Mouse (Mus musculus) testis, postnatal 10 days (tissue): ENCODE measurements at regions not wholly inside any gene's neighbourhood (a gene's known extent, or its start where the extent isn't known, plus 50 kb on each side); places are given as distances from the start of the nearest gene placed in this dataset.
"Not testable (repeated sequence)": the region's sequence is repeated elsewhere in the genome, so short reads cannot be mapped to it uniquely, and the experiment has no call there.

Experiments used
- DNase-seq: peaks from one replicate; pipeline ENCODE4 v3.0.0; 2021; ENCODE audit warnings: low spot score

DNA sequence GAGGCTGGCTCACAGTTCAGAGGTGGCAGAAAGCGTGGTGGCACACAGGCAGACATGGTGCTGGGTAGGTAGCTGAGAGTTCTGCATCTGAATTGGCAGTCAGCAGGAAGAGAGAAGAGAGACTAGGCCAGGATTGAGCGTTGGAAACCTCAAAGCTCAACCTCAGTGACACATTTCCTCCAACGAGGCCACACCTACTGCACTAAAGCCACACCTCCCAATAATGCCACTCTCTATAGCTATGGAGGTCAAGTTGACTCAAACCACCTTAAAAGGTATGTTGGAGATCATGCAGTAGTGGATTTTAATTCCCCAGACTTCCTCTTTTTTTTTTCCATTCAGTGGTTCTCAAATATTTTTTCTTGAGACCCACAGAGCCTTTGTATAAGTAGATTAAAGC lies 57.1 kb downstream of the Ccdc54 start:
- DNase-seq = no peak

DNA sequence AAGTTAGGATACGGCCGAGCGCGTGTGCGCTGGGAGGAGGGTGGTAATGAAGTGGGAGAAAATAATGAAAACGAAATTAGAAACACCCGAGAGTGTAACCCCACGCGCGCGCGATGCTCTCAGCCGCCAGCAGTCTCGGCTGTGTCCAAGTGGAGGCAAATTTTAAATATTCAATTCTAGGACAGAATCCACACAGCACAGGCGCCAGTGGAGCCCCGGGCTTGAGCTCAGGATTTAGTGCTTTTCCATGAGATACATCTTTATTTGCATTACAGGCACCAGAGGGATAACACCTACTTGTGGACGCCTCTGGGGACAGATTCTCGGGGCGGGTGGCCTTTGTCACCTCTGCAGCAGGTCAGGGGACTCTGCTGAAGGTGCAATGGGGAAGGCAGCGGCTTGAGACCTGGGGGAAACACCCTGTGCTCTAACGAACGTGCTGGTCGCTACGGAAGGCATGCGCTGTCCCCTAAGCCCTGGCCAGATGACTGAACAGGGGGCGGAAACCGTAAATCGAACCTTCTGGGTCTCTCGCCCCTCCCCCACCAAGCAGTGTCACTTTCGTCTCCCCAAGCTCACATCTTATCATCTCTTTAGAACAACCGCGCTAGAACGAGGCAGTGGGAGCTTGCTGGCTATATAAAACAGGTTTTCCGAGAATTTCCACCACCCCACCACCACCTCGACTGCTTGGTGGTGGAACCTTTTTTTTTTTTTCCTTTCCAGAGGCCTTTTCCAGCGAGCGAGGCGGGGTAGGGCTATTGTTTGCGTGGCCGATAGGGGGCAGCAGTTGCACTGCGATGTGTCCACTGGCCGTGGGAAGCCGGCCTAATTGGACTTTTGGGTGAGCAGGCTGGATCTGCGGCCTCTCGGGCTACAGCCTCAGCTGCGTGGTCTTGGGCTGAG lies 61.2 kb downstream of the Ccdc54 start:
- DNase-seq = peak; percentile 94

DNA sequence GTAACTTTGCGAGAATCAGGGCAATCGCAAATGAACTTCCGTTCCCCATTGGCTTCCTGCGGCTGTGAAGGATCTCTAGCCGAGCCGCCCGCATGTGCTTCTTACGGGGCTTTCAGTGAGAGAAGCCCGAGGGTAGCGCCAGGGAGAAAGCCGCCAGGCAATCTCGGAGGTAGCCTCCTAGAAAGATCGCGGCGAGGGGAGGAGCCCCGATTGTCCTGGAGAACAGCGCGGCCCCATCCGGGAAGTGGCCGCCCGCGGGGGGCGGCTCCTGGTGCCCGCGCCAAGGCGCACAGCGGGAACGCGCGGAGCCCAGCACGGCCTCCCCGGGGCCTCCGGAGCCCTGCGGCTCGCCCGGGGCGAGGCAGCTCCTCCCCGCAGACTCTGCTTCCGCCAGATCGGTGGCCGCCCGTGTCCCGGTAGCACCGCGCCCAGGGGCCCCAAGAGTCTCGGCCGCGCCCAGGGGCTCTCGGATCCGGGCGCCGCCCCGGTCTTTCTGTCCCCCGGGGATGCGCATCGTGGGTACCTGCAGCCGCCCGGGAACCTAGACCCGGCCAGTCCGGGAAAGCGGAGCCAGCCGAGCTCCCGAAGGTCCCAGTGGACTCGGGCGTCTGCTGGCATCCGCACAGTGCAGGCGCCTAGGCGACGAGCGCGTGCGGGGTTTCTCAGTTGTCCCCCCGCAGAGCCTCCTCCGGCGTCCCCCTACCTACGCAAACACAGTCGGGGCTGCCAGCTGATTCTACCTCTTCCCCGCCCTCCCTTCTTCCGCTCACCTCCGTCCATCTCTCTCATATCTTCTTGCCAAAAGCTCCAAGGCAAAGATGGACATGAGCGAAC lies 62.1 kb downstream of the Ccdc54 start:
- peak; percentile 86 for DNase-seq

DNA sequence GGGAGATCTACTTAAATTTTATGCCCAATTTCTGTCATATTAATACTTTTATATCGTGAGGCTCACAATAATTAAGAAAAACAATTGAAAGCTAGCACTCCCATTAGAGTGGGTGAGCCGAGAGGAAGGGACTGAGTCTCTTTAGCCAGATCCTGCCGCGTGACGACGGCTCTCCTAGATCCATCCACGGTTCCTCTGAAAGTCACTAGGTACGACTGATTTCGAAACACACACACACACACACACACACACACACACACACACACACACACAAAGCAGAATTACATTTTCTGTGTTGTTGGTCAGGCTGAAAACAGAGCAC lies 62.6 kb downstream of the Ccdc54 start:
- peak; percentile 58 for DNase-seq

GRCm38 (mm10) chr16:50526930-50527329 lies 64.0 kb downstream of the Ccdc54 start:
- not testable (repeated sequence) for DNase-seq

- no peak for DNase-seq
Measured at GRCm38 (mm10) chr16:50525934-50526366, 65.0 kb downstream of the Ccdc54 start.

GRCm38 (mm10) chr16:50525504-50525903 lies 65.5 kb downstream of the Ccdc54 start:
- no peak for DNase-seq

DNA sequence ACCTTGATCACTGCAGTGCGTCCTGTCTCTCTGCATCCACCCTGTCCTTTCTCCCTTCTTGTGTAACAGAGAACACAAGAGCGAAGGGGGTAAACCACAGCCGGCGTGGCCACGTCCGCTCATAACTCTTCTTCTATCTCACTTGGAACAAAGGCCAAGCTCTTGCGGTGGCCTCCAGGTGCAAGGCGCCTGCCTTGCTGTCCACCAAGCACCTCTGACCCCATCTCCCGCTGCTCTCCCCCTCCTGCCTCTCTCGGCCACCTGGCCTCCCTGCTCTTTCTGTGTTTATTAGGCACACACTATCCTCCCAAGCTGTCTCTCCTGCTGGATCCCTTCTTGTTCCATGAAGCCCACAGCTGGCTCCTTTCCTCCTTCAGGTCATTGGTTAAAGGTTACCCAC lies 71.3 kb downstream of the Ccdc54 start:
- DNase-seq = no peak

DNA sequence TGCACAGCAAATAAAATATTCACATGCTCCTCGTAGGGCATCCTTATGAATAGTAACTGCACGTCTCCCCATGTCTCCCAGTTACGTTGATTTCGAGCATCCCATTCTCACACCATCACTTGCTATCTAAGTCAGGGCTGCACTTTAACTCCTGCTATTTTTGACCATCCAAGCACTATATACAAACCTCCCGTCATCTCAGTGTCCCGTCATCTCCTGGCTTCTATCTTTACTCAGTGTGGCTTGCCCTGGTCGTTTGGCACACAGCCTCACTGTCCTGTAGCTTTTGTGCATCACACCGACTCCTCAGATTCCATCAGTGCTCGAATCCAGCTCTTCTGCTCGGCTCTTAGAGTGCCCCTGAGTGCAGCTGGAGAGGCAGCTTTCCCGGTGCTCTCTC lies 74.4 kb downstream of the Ccdc54 start:
- DNase-seq = no peak

DNA sequence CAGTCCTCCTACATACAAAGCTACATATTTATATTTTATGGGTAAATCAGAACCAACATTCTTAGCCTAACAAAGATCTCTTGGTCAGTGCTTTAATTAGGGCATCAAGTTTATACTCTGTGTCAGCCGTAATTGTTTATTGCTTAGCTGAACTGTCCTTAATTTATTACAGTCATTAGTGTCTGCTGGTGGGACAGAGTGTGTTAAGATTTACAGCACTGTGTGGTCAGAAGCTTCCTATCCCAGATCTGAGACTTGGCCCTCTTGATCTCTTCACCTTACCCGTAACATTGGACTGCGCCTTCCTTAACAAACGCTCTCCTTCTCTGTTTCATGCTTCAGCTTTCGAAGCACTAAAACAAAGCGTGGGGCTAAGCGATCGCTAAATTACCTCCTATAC lies 75.9 kb downstream of the Ccdc54 start:
- no peak for DNase-seq

DNA sequence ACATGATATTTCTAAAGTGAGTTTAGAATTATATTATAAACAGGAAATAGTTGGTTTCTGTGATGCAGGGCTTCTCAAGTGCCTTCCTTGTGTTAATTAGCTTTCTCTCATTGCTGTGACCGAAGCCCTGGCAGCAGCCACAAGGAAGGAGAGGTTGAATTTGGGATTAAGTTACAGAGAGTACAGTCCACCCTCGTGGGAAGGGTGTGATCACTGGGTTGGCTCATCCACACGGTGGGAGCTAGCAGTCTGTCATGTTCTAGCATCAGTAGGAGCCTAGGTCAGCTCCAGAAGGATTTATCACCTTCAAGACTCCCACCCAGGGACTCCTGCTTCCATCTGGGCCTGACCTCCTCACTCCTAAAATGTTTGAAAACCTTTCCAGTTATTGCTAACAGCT lies 78.9 kb downstream of the Ccdc54 start:
- no peak for DNase-seq

GRCm38 (mm10) chr16:50509529-50509895 lies 77.3 kb upstream of the Bbx start:
- no peak for DNase-seq

GRCm38 (mm10) chr16:50508673-50509528 lies 76.7 kb upstream of the Bbx start:
- DNase-seq = no peak

DNA sequence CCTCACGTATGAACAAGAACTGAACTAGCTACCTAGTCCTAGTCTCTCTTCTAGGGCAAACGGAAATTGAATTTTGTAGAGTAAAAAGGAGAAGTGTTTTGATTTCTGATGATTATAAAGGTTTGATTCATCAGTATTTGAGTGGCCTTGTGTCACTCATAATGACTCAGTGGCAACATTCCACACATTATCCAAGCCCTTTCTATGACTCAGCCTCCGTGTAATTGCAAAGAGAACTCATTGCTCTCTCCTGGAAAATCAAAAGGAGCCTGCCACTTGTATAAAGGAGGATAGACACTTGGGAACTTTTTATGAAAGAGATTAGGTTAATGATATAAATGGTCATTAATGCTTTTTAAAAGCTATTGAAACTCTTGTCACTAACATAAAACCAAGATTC lies 72.4 kb upstream of the Bbx start:
- DNase-seq = no peak

DNA sequence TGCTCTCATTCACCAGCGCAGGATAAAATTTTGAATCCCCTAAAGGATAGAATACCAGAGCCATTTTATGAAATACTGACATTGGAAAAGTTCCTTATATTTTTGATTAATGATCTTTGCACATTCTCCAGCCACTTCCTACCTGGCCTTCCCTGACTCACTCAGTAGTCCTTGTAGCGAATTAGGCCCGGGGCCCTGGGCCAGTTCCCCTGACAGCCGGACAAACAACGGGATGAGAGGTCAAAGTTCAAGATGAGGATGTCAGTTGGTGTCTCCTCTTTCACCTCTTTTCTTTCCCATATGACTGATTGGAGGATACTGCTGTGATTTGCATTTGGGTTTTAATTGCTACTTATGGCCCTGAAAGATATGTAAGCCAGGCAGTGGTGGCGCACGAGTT lies 66.7 kb upstream of the Bbx start:
- DNase-seq = no peak

DNA sequence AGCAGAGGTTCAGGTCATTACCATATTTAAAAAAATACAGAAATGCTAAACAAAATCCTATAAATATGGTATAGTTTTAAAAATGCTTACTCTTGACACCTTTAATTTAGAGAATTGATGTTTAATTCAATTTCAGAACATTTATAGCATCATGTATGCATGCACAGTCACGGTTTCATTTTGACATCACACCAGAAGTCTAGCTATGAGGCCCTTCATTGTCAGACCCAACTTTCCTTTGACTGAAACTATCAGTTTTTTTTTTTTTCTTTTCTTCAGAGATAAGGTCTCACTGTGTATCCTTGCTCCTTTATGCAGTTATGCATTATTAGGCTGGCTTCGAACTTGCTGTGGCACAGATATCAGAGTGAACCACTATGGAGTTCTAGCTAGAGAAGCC lies 61.5 kb upstream of the Bbx start:
- DNase-seq = no peak

- no peak for DNase-seq
Measured at GRCm38 (mm10) chr16:50489244-50489643, 57.1 kb upstream of the Bbx start.

GRCm38 (mm10) chr16:50482360-50482786 lies 50.2 kb upstream of the Bbx start:
- DNase-seq = no peak
